Mouse (Mus musculus) CD4-positive, CD25-positive, alpha-beta regulatory T cell, adult 4 months (primary cell): ENCODE data around the gene Lrrc34. TPM values are rescaled to one million over a fixed set of nuclear protein-coding genes. Genes with fewer than 3 reads are reported as not detected.
A peak's percentile ranks its signal among the peaks of the same experiment; 100 is the strongest.

ENCODE experiments used
- ATAC-seq: one replicate; pipeline ENCODE4 v1.8.0; 2017
- polyA plus RNA-seq, 2 experiments: library from polyadenylated mRNA; unstranded; fragments of 100-300 nt; shearing (Covaris generic); gene quantifications; one replicate each; pipeline ENCODE4 v1.2.1; 2017

Lrrc34 gene
- under 1 TPM in 1 of 2 experiments, not detected in 1; 0.16 TPM for polyA plus RNA-seq

GRCm38 (mm10) chr3:30647440-30648090 is at the start of gene Lrrc34:
TSS of gene Lrrc34 (minus strand) at chr3:30647869.
- no peak for ATAC-seq

- ATAC-seq = no peak
Observed at GRCm38 (mm10) chr3:30696346-30696745, 48.7 kb upstream of the Lrrc34 start.

DNA sequence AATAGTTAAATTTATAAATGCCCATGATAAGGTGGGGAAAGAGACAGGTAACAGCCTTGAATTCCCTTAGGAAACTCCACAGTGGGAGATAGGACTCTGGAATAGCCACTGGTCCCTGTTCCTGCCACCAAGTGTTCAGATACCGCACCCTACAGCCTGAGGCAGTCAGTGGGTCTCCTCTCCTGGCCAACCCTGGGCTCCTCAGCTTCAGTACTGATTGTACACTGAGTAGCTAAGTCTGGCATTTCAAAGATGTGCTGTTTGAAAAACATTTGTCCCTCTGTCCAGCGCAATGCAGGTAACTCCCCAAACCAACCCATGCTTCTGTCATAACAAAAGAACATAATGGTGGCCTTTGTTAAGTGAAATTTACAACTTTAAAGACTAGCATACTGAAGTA is 48.0 kb upstream of the Lrrc34 start:
- ATAC-seq = no peak

- no peak for ATAC-seq
Observed at GRCm38 (mm10) chr3:30690976-30691375, 43.3 kb upstream of the Lrrc34 start.

GRCm38 (mm10) chr3:30687216-30687615 is 39.5 kb upstream of the Lrrc34 start:
- ATAC-seq = no peak

GRCm38 (mm10) chr3:30683190-30683589 is 35.5 kb upstream of the Lrrc34 start:
- no peak for ATAC-seq

GRCm38 (mm10) chr3:30658486-30658885 is 10.8 kb upstream of the Lrrc34 start:
- no peak for ATAC-seq

- ATAC-seq = no peak
Observed at GRCm38 (mm10) chr3:30655937-30656336, 8.3 kb upstream of the Lrrc34 start.

DNA sequence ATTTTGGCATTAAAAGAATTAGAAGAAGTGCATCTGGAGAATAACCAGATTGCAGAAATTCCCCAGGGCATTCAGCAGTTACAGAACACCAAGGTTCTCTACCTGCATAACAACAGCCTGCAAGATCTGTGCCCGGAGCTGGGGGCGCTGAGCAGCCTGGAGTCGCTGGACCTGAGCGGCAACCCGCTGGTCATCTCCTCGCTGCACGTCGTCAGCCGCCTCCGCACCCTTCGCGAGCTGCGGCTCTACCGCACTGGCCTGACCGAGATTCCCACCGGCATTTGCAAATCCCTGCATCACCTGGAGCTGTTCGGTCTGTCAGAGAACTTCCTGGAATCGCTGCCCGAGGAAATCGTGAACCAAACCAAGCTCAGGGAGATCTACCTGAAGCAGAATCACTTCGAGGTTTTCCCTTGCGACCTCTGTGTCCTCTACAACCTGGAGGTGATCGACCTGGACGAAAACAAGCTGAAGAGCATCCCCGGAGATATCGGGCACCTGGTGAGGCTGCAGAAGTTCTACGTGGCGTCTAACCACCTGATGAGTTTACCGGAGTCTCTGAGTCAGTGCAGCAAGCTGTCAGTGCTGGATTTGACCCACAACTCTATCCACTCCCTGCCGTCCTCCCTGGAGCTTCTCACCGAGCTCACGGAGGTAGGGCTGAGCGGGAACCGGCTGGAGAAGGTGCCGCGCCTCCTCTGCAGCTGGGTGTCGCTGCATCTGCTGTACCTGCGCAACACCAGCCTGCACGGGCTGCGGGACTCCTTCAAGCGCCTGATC is 2.6 kb upstream of the Lrrc34 start:
- no peak for ATAC-seq

DNA sequence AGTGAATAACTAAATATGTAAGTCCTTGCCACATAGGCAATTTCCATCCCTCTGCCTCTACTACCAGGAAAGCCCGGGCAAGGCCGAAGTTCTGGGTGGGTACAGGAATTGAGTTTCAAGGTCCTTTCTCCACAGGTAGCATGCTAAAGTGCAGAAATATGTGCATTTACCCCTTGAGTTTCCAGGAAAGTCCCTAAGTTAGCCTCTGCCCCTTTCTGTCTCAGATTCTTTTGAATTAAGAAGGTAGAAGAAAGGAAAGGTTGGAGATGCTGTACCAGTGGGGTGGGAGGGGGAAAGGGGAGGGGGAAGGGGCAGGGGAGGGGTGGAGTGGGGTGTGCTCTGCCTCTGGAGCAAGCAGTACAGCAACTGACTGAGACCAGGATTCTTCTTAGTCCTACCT is 797 bp upstream of the Lrrc34 start:
- ATAC-seq = no peak

- ATAC-seq = no peak
Observed at GRCm38 (mm10) chr3:30646761-30647160, 908 bp downstream of the Lrrc34 start.

DNA sequence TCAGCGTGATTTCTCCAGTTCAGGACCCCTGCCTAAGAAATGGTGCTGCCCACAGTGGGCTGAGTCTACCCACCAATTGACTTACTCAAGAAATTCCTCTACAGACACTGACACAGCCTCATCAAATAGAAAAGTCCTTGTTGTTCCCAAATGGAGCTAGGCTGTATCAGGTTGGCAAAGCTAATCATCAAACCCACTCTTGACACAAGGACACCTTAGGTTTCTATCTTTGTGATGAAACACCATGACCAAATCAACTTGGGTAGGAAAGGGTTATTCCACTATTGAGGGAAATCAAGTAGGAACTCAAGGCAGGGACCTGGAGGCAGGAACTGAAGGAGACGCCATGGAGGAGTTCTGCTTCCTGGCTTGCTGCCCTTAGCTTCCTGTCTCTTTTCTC is 3.5 kb downstream of the Lrrc34 start, which contains the start of gene Lrriq4:
TSS of gene Lrriq4 (plus strand) at position 301 of the 400 bp plus-strand sequence.
- ATAC-seq = no peak

DNA sequence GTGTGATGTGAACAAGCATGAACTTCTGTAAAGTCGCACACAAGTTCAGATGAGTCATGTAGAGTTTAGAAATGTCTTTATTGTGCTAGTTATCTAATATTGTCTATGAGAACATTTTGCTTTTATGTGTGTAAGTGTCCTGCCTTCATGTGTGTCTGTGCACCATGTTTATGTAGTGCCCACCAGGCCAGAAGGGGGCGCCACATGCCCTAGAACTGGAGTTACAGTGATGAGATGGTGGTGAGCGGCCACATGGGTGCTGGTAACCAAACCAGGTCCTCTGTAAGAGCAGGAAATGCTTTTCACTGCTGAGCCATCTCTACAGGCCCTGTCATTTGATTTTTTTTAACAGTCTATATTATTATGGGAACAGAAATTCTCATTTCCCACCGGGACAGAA is 12.0 kb downstream of the Lrrc34 start:
- no peak for ATAC-seq

GRCm38 (mm10) chr3:30633681-30634080 is 14.0 kb downstream of the Lrrc34 start:
- ATAC-seq = no peak

- ATAC-seq = no peak
Observed at GRCm38 (mm10) chr3:30620132-30620531, 27.5 kb downstream of the Lrrc34 start.

- peak; percentile 61 for ATAC-seq
Observed at GRCm38 (mm10) chr3:30610930-30611329, 36.7 kb downstream of the Lrrc34 start.

GRCm38 (mm10) chr3:30608999-30609398 is 38.7 kb downstream of the Lrrc34 start:
- peak; percentile 64 for ATAC-seq

GRCm38 (mm10) chr3:30603256-30603655 is 44.4 kb downstream of the Lrrc34 start:
- no peak for ATAC-seq

GRCm38 (mm10) chr3:30602740-30603098 is 45.0 kb downstream of the Lrrc34 start:
- peak; percentile 27 for ATAC-seq

- peak; percentile 78 for ATAC-seq
Observed at GRCm38 (mm10) chr3:30602065-30602739, 45.5 kb downstream of the Lrrc34 start, which contains the start of gene Mynn. TSS of gene Mynn (plus strand) at chr3:30602065.

DNA sequence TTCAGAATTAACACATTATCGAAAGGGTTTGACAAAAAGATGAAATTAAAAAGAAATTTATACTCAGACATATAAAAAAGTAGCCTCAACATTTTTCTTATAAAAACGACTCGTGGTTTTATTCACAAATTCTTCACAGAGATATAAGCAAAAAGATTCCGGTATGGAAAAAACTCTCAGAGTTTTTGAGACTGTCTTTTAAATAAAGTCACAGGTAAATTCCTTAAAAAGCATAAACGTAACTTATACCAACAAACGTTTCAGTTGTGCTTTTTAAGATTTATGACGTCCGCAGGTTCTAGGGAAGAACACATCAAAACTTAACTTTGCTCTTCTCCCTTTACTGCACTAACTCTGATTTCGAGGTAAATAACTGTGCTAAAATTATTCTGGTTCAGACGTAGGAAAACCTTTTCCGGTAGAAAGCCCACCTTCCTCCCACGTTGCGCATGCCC is 46.0 kb downstream of the Lrrc34 start:
- no peak for ATAC-seq

DNA sequence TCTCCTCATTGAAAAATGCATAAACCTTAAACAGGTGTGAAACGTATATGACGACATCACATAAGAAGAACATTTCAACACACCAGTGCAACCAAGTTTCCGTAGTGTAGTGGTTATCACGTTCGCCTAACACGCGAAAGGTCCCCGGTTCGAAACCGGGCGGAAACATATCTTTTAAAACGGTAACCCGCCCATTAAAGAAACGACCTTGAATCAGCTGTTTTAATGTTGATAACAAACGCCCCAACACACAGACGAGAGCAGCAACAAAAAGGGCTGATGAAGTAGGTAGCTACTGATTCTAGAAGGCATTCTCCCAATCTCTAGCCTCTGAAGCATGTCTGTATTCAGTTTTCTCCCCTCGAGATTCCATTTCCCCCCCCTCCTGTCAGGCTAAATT is 46.5 kb downstream of the Lrrc34 start:
- peak; percentile 51 for ATAC-seq

DNA sequence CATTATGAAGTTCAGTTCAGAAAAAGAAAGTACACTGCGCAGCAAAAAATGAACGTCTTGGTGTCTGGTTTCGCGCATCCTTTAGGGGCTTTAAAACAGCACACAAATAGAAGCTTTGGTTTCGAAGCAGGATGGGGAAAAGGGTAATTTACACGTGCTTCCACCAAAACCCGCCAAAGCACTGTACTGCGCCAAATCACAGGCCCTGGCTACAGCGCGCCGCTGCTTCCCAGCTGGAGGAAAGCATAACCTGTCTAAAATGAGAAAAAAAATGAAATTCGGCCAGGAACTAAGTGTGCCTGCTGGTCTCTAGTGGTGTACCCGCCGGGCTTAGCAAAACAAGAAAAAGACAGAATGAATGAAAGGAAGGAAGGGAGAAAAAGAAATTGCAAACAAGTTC is 47.0 kb downstream of the Lrrc34 start:
- peak; percentile 5 for ATAC-seq
